Mouse (Mus musculus) embryonic facial prominence, embryonic 11.5 days (tissue): ENCODE data around the gene Rln3. TPM values are rescaled to one million over a fixed set of nuclear protein-coding genes. Genes with fewer than 3 reads are reported as not detected.
"Not testable (repeated sequence)": the region's sequence is repeated elsewhere in the genome, so short reads cannot be mapped to it uniquely, and the experiment has no call there.

Experiments
- ATAC-seq: fragments of 200-750 bp; cut with Nextera tagmentation; replicated peaks from 2 replicates; pipeline ENCODE4 v1.8.0; 2017; ENCODE audit warnings: low read depth; ENCODE audit not compliant: insufficient number of reproducible peaks, low FRiP score, low TSS enrichment
- DNase-seq: peaks from one replicate; pipeline ENCODE4 v3.0.0-alpha.2; 2015; ENCODE audit warnings: low spot score
- H3K27ac ChIP-seq: fragments of 300-500 bp; sonication (generic); replicated peaks from 2 replicates; pipeline ENCODE4 v1.5.1; 2014; ENCODE audit warnings: mild to moderate bottlenecking, low read depth, low read length, control low read depth
- H3K27me3 ChIP-seq: fragments of 300-500 bp; sonication (generic); 2 replicates; pipeline ENCODE4 v1.6.1; 2014; ENCODE audit warnings: mild to moderate bottlenecking, low read length, moderate library complexity, mixed read lengths; ENCODE audit not compliant: control insufficient read depth, insufficient read depth
- H3K36me3 ChIP-seq: fragments of 300-500 bp; sonication (generic); replicated peaks from 2 replicates; pipeline ENCODE4 v1.6.1; 2014; ENCODE audit warnings: low read depth, mild to moderate bottlenecking, low read length, moderate library complexity, mixed read lengths; ENCODE audit not compliant: control insufficient read depth, insufficient read depth
- H3K4me1 ChIP-seq: fragments of 300-500 bp; sonication (generic); 2 replicates; pipeline ENCODE4 v1.6.1; 2014; ENCODE audit warnings: low read length, mixed read lengths; ENCODE audit not compliant: control insufficient read depth, insufficient read depth
- H3K4me2 ChIP-seq: fragments of 300-500 bp; sonication (generic); 2 replicates; pipeline ENCODE4 v1.6.1; 2014; ENCODE audit warnings: low read depth, mild to moderate bottlenecking, control low read depth, low read length, moderate library complexity
- H3K4me3 ChIP-seq: fragments of 300-500 bp; sonication (generic); 2 replicates; pipeline ENCODE4 v1.5.1; 2014; ENCODE audit warnings: low read depth, low read length, control low read depth
- H3K9ac ChIP-seq: fragments of 300-500 bp; sonication (generic); replicated peaks from 2 replicates; pipeline ENCODE4 v1.6.1; 2014; ENCODE audit warnings: mild to moderate bottlenecking, control low read depth, low read length
- H3K9me3 ChIP-seq: fragments of 300-500 bp; sonication (generic); replicated peaks from 2 replicates; pipeline ENCODE4 v1.6.1; 2016; ENCODE audit warnings: mild to moderate bottlenecking, low read length, inconsistent platforms, mixed read lengths; ENCODE audit not compliant: control insufficient read depth
- WGBS: fragments of 180-500 bp; shearing (Covaris S2); extraction: QIAGEN DNeasy Blood & Tissue Kit; methylation state at CpG from one replicate; pipeline ENCODE4 v1.1.7; 2014; 5-methylcytosine and 5-hydroxymethylcytosine counted together
- polyA plus RNA-seq: library from polyadenylated mRNA; unstranded; fragments of >200 nt; fragmentation: Nextera tagmentation; extraction: Ambion mirVana; gene quantifications from 2 replicates; pipeline ENCODE4 v1.2.1, GENCODE M21; 2014

Gene Rln3
- polyA plus RNA-seq, 1 experiment from 2014 or later = not detected

DNA sequence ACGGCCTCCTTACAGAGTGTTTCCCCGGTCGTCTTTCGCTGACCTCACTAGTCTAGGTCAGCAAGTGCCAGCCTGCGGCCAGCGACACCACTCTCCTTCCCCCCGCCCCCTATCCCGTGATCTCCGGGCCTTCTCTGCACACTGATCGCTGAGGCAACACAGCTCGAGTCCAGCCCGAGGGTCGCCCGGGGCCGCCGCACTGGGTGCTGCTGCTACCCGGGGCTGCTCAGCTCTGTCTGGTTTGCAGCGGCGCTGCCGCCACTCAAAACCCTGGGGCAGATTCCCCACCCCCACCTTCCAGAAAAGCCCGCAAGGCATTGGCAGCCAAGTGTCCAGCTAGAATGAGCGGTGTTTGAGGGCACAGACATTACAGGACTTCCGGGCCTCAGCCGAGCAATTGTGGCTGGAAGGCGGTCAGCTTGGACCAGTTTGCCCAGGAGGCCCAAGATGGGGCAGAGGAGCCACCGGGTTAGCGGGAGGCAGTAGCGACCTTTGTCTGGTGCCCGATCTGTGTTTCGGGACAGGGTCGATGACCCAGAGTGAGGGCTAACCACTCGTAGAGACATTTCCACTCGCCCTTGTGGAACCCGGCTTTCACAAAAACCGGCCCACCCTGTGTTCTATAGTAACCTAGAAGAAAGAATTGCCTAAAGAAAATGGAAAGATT is 32.2 kb downstream of the Rln3 start:
- peak overlapping the region; percentile 89 for H3K4me2 ChIP-seq
- peaks cover 32% of the 10 kb centered on the region for H3K27me3 ChIP-seq
- peaks cover 3% of the 10 kb centered on the region for H3K4me1 ChIP-seq
- no peaks in the 10 kb centered on the region for H3K9me3 ChIP-seq
- DNase-seq (no peak), ATAC-seq (no peak)
- H3K36me3 ChIP-seq = no peaks in the 10 kb centered on the region
- peak overlapping the region; percentile 11 for H3K4me3 ChIP-seq
- WGBS = 3% methylated on average over 35 of the region's 35 CpGs
- peak overlapping the region; percentile 10; the same call in 1 of the 2 replicates for H3K9ac ChIP-seq
- H3K27ac ChIP-seq = no peak overlapping the region

DNA sequence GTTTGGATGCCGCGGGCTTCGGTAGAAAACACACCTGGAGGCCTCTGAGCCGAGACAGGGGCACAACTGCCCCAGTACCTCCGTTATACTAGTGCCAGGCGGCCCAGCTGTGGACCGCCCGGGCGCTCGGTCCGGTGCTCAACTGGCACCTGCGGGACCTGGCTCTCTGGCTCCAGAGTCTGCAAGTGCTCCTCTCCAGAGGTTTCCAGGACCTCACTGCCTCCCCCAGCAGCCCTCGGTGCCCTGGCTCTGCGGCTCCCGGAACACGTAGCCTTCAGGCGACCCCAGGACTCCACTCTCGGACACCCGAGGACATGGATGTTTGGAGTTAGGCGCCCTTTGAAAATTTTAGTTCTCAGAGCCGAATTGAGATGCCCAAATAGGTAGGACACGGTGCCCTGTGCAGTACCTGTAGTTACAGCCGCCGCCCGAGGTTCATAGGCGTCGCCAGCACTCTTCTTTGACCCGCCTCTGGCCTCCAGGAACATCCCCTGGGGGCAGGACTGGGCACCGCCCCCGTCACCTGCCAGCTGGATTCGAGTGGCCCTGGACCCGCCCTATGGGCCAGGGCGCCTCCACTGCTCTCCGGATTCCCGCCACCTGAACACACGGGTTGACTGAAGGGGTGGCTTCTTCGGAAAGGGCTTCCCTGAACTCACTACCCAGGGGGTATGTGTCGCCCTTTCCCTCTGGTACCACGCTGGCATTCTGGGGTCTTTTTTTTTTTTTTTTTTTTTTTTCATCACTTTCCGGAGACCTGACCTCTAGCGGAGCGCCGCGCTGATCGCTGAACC is 32.9 kb downstream of the Rln3 start, which contains the start of gene 2210011C24Rik:
Gene 2210011C24Rik, minus strand, starts transcription at position 467 of the 794 bp plus-strand sequence.
- H3K4me1 ChIP-seq = peaks cover 3% of the 10 kb centered on the region
- no peaks in the 10 kb centered on the region for H3K9me3 ChIP-seq
- peak within 1 kb of the TSS; percentile 45 for H3K4me3 ChIP-seq
- under 1% methylated on average over 45 of the region's 45 CpGs for WGBS
- H3K27me3 ChIP-seq = peaks cover 32% of the 10 kb centered on the region
- H3K4me2 ChIP-seq = peak within 1 kb of the TSS; percentile 89
- H3K36me3 ChIP-seq = no peaks in the 10 kb centered on the region
- no peak for ATAC-seq
- H3K27ac ChIP-seq = no peak within 1 kb of the TSS
- peak within 1 kb of the TSS; percentile 42 for H3K9ac ChIP-seq
- no peak for DNase-seq

- Histone ChIP-seq H3K4me3 (peak overlapping the region; percentile 45), H3K9me3 (no peaks in the 10 kb centered on the region), H3K27me3 (peaks cover 32% of the 10 kb centered on the region), H3K4me2 (peak overlapping the region; percentile 89), H3K9ac (peak overlapping the region; percentile 42), H3K27ac (no peak overlapping the region), H3K36me3 (no peaks in the 10 kb centered on the region), H3K4me1 (peaks cover 3% of the 10 kb centered on the region)
- WGBS = 2% methylated on average over 75 of the region's 83 CpGs
- peak; percentile 85 for DNase-seq
- no peak for ATAC-seq
These were observed 33.9 kb downstream of the Rln3 start for GRCm38 (mm10) chr8:84010625-84011611.

DNA sequence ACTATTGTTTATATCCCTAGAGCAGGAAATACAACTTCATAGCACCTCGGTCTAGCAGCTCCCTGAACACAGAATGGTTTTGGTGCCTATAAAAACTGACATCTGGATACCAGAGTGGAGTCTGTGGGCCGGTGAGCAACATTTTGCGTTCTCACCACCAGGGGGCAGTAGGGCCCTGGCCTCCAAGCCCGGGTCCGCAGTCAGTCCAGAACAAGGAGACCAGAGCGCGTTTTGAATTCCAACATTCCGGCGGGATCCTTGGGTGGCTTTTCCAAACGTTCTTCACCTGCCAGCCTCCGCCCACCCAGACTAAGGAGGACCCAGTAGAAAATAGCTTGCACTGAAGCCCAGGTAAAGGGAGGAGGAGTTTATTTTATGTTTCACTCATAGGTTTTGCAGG is 34.9 kb downstream of the Rln3 start:
- no peak overlapping the region for H3K4me2 ChIP-seq
- WGBS = 2% methylated on average over 11 of the region's 11 CpGs
- no peaks in the 10 kb centered on the region for H3K36me3 ChIP-seq
- DNase-seq = peak; percentile 93
- no peak for ATAC-seq
- H3K4me1 ChIP-seq = peaks cover 3% of the 10 kb centered on the region
- H3K9ac ChIP-seq = no peak overlapping the region
- H3K4me3 ChIP-seq = no peak overlapping the region
- peaks cover 32% of the 10 kb centered on the region for H3K27me3 ChIP-seq
- no peak overlapping the region for H3K27ac ChIP-seq
- H3K9me3 ChIP-seq = no peaks in the 10 kb centered on the region

- DNase-seq (peak; percentile 49), ATAC-seq (no peak)
- H3K27me3 ChIP-seq = peaks cover 29% of the 10 kb centered on the region
- no peak overlapping the region for H3K27ac ChIP-seq
- no peak overlapping the region for H3K4me3 ChIP-seq
- WGBS = 28% methylated on average over 7 of the region's 7 CpGs
- H3K9me3 ChIP-seq = no peaks in the 10 kb centered on the region
- H3K4me1 ChIP-seq = peaks cover 3% of the 10 kb centered on the region
- no peak overlapping the region for H3K9ac ChIP-seq
- no peak overlapping the region for H3K4me2 ChIP-seq
- H3K36me3 ChIP-seq = no peaks in the 10 kb centered on the region
These were observed 36.4 kb downstream of the Rln3 start for GRCm38 (mm10) chr8:84008362-84008761.

DNA sequence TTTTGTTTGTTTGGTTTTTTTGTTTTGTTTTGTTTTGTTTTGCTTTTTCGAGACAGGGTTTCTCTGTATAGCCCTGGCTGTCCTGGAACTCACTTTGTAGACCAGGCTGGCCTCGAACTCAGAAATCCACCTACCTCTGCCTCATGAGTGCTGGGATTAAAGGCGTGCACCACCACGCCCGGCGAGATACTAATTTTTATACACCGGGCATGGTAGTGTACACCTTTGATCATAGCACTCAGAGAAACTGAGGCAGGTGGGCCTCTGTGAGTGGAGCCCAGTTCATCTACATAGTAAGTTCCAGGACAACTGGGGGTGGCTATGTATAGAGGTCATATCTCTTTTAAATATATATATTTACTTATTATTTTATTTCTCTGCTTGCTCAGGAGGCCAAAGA is 39.3 kb downstream of the Rln3 start:
- ATAC-seq, H3K4me2 ChIP-seq: not testable (repeated sequence)

DNA sequence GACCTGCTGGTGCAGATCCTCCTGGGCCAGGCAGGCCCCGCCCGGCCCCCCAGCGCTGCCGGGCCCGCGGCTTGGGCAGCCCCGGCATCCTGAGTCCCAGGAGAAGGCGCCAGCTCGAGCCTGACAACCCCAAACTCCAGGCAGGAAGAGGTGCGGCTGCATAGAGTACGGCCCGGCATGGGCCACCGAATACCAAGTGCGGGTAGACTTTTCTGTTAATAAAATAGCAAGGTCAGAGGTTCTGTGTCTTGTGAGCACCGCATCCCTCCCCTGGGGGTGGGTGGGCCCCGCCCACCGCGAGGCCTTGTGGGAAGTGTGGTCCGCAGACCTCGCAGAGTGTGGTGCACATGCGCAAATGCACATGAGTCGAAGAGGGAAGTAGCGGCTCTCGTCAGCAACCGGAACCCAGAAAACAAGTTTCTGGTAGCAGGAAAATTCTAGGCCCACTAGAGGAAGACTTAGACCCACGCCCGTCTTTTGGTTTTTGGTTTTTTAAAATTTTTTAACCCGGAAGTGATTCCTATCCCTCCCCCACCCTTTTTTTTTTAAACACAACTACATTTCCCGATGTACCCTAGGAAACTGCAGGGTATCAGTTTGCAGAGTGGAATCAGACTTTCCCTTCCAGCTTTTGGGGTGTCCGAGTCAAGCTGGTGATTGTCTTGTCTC is 40.1 kb downstream of the Rln3 start:
- DNase-seq (peak; percentile 94), ATAC-seq (peak; percentile 67)
- under 1% methylated on average over 30 of the region's 30 CpGs for WGBS
- Histone ChIP-seq H3K27me3 (no peaks in the 10 kb centered on the region; the same call in 1 of the 2 replicates), H3K4me1 (no peaks in the 10 kb centered on the region; the same call in 1 of the 2 replicates), H3K9me3 (no peaks in the 10 kb centered on the region), H3K9ac (peak overlapping the region; percentile 65), H3K4me2 (peak overlapping the region; percentile 81), H3K4me3 (peak overlapping the region; percentile 48), H3K27ac (peak overlapping the region; percentile 22; the same call in 1 of the 2 replicates), H3K36me3 (no peaks in the 10 kb centered on the region; the same call in 1 of the 2 replicates)

More for the DNA sequence above, 39.3 kb downstream of the Rln3 start:
- H3K9me3 ChIP-seq, H3K27me3 ChIP-seq, H3K4me3 ChIP-seq, H3K4me1 ChIP-seq, DNase-seq, H3K9ac ChIP-seq, H3K27ac ChIP-seq, H3K36me3 ChIP-seq: not testable (repeated sequence)
- 90% methylated on average over 7 of the region's 7 CpGs for WGBS
